Mouse (Mus musculus) bone marrow macrophage, adult 2 months (primary cell): ENCODE results near the gene Baz2b.

Experiments
- CTCF ChIP-seq: IDR thresholded peaks from 2 replicates; pipeline ENCODE4 v1.5.1; 2012; ENCODE audit warnings: low read depth, mild to moderate bottlenecking, low read length, moderate library complexity
- POLR2A ChIP-seq: IDR thresholded peaks from 2 replicates; pipeline ENCODE4 v1.6.1; 2012; ENCODE audit warnings: mild to moderate bottlenecking, low read depth, low read length, borderline replicate concordance

DNA sequence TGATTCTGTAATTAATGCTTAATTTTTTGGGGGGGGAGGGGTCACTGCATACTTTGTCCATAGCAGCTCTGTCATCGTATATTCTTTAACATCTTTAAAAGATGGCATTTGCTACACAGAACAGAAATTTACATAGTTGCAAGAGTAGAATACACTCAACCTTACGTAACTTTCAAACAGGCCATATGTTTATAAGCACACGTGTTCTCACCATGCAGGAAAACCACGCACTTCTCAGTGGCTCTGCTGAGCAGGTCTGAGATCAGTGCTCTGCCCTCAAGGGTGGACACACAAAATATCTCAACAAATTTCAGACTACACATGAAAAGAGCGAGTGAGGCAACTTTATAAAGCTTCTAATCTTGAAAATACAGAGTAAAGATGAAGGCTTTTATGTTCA is 235.7 kb downstream of the Baz2b start:
- TF ChIP-seq CTCF, result no peak
- TF ChIP-seq POLR2A, result no peak
